Mouse (Mus musculus) kidney, postnatal 10 days (tissue): Measurements from ENCODE around the gene Plxnb1.
A peak's percentile ranks its signal among the peaks of the same experiment; 100 is the strongest.

Experiments
- DNase-seq: peaks from one replicate; pipeline ENCODE4 v3.0.0; 2021; ENCODE audit warnings: mixed read lengths

The Plxnb1 gene

GRCm38 (mm10) chr9:109095137-109095982 is at the start of gene Plxnb1:
Plxnb1 (plus strand) TSS chr9:109095389.
- peak; percentile 89 for DNase-seq

- peak; percentile 70 for DNase-seq
These were observed 48.9 kb upstream of the Plxnb1 start for GRCm38 (mm10) chr9:109046306-109046705.

GRCm38 (mm10) chr9:109049316-109049715 is 45.9 kb upstream of the Plxnb1 start:
- DNase-seq: no peak

- peak; percentile 5 for DNase-seq
These were observed 45.1 kb upstream of the Plxnb1 start for GRCm38 (mm10) chr9:109049996-109050673.

- DNase-seq: no peak
These were observed 44.6 kb upstream of the Plxnb1 start for GRCm38 (mm10) chr9:109050674-109050997.

- DNase-seq: peak; percentile 5
These were observed 44.1 kb upstream of the Plxnb1 start for GRCm38 (mm10) chr9:109051011-109051501.

GRCm38 (mm10) chr9:109051651-109052489 is 43.3 kb upstream of the Plxnb1 start:
- peak; percentile 4 for DNase-seq

- peak; percentile 5 for DNase-seq
These were observed 42.5 kb upstream of the Plxnb1 start for GRCm38 (mm10) chr9:109052490-109053260.

GRCm38 (mm10) chr9:109053366-109053765 is 41.8 kb upstream of the Plxnb1 start:
- peak; percentile 5 for DNase-seq

GRCm38 (mm10) chr9:109053851-109054250 is 41.3 kb upstream of the Plxnb1 start:
- peak; percentile 3 for DNase-seq

GRCm38 (mm10) chr9:109054712-109055111 is 40.5 kb upstream of the Plxnb1 start:
- DNase-seq: peak; percentile 79

- DNase-seq: no peak
These were observed 39.7 kb upstream of the Plxnb1 start for GRCm38 (mm10) chr9:109055271-109056030.

GRCm38 (mm10) chr9:109056081-109056690 is 39.0 kb upstream of the Plxnb1 start:
- DNase-seq: no peak

- no peak for DNase-seq
These were observed 38.3 kb upstream of the Plxnb1 start for GRCm38 (mm10) chr9:109056916-109057315.

GRCm38 (mm10) chr9:109057543-109057942 is 37.6 kb upstream of the Plxnb1 start:
- no peak for DNase-seq

GRCm38 (mm10) chr9:109058006-109058765 is 37.0 kb upstream of the Plxnb1 start:
- DNase-seq: no peak

- DNase-seq: peak; percentile 94
These were observed 35.9 kb upstream of the Plxnb1 start, which contains the start of gene Trex1 for GRCm38 (mm10) chr9:109059136-109059903. Trex1 (minus strand) TSS chr9:109059734.

- DNase-seq: peak; percentile 35
These were observed 34.8 kb upstream of the Plxnb1 start for GRCm38 (mm10) chr9:109060184-109060897.

- DNase-seq: peak; percentile 6
These were observed 34.3 kb upstream of the Plxnb1 start for GRCm38 (mm10) chr9:109060898-109061295.
